Mouse (Mus musculus) 3T3-L1 (cell line): ENCODE results near the gene Rab1a.

Experiments used
- DNase-seq: peaks from one replicate; pipeline ENCODE4 v3.0.0-alpha.2; 2015; ENCODE audit warnings: low read depth, low spot score

Gene Rab1a

GRCm38 (mm10) chr11:20247146-20247855 lies 46.1 kb downstream of the Rab1a start:
- DNase-seq: no peak

GRCm38 (mm10) chr11:20248277-20248676 lies 47.0 kb downstream of the Rab1a start:
- peak; percentile 48 for DNase-seq

- DNase-seq: peak; percentile 34
These were observed 47.6 kb downstream of the Rab1a start for GRCm38 (mm10) chr11:20248840-20249239.

DNA sequence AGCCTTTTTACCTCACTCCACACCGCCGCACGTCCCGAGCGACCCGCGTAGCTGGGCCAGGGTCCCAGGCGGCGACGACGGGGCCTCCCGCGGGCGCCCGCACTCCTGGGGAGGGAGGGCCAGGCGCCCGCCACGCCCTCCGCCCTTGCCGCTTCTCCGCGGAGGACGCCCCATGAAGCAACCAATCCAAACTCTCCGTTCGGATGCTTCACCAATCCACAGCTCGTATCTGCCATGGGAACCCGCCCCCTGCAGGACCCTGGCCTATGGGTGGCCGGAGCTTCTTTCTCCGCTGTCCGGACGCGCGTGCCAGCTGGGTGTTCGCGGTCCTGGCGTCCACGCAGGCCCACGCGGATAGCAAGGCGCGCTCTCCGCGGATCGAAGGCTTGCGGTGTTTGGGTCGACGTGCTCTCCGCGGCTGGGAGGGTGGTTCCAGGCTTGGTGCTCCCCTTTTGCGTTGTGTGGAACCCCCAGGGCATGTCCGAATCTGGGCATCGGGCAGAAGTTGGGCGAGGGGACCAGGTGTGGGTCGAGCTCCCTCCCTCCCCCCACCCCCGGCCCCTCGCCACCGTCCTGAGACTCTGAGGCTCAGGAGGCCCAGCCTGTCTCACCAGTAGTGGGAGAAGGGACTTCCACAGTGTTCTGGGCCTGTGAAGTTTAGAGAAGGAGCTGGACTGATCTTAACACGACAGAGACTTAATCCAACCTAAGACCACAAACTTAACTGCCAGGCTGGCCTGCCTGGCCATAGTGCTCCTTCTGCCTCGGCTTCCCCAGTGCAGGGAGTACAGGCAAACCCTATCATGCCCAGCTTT lies 48.3 kb downstream of the Rab1a start, which contains the start of gene Cep68:
Gene Cep68 (minus strand): TSS at position 134 of the 815 bp plus-strand sequence.
- DNase-seq: peak; percentile 95

GRCm38 (mm10) chr11:20250476-20251178 lies 49.4 kb downstream of the Rab1a start:
- no peak for DNase-seq

- peak; percentile 87 for DNase-seq
These were observed 51.9 kb downstream of the Rab1a start for GRCm38 (mm10) chr11:20253088-20253487.

GRCm38 (mm10) chr11:20254791-20255190 lies 53.6 kb downstream of the Rab1a start:
- no peak for DNase-seq

- peak; percentile 67 for DNase-seq
These were observed 61.6 kb downstream of the Rab1a start for GRCm38 (mm10) chr11:20262628-20263380.

DNA sequence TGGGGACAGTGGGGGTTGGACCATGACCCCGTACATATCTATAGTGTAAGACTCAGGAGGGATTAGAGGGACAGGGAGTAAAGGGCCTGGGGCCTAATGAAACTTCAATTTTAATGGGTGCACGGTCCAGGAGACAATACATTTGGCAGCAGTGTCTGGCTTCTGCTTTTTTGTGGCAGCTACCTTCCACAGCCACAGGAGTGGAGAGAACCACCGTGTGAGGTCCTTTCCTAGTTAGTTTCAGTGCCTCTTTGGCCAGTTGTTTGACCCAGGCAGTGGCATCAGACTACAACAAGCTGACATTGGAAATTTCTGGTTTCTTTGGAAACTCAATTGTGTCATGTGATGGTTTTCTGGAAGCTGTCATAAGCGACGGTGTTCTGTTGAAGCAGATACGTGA lies 68.7 kb downstream of the Rab1a start:
- no peak for DNase-seq

DNA sequence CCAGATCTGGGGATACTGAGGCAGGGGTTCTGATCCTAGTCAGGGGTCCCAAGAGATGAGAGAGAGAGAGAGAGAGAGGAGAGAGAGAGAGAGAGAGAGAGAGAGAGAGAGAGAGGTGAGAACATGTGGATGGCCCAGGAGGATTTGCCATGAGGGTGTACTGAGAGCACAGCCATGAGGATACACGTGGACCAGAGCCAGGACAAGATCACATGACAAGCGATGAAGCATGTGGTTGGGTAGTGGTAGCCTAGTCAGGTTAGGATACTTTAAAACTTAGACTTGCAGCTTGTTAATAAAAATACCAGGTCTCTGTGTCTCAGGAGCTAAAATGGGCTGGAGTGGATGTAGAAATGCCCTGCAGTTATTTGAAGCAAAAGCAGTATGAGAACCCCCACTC lies 74.7 kb downstream of the Rab1a start:
- DNase-seq: no peak
